Mouse (Mus musculus) T-cell, adult 2 months (primary cell): ENCODE results near the gene Fcgbp.
"Not testable (repeated sequence)": the region's sequence is repeated elsewhere in the genome, so short reads cannot be mapped to it uniquely, and the experiment has no call there.

Source experiments
- DNase-seq: peaks from one replicate; pipeline ENCODE4 v3.0.0; 2022; ENCODE audit warnings: low spot score

The Fcgbp gene

DNA sequence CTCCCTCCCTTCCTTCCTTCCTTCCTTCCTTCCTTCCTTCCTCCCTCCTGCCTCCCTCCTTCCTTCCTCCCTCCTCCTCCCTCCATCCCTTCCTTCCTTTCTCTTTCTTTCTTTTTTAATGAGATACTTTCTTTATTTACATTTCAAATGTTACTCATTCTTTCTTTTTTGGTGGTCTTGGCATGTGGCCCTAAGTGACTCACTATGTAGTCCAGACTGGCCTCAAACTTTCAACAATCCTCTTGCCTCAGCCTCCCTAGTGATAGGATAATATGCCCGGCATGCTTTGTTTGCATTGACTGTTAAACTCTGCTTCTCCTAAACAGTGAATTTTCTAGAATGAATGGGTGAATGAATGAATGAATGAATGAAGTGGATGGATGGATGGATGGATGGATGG, 78.8 kb downstream of the Fcgbp start:
- DNase-seq: no peak

- DNase-seq: peak; percentile 52
Observed at GRCm38 (mm10) chr7:28151584-28152221, 80.7 kb downstream of the Fcgbp start.

DNA sequence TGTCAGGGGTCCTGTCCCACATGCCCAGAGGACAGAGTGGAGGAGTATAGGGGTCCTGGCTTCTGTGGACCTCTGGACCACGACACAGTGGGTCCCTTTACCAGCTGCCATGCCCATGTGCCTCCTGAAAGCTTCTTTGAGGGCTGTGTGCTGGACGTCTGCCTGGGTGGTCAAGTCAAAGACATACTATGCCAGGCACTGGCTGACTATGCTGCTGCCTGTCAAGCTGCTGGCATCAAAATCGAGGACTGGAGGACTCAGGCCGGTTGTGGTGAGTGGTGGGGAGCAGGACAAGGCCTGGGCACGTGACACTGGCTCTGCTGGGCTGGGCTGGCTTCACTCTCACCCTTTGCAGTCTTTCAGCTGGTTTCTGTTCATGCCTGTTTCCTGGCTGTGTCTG, 82.6 kb downstream of the Fcgbp start:
- not testable (repeated sequence) for DNase-seq

DNA sequence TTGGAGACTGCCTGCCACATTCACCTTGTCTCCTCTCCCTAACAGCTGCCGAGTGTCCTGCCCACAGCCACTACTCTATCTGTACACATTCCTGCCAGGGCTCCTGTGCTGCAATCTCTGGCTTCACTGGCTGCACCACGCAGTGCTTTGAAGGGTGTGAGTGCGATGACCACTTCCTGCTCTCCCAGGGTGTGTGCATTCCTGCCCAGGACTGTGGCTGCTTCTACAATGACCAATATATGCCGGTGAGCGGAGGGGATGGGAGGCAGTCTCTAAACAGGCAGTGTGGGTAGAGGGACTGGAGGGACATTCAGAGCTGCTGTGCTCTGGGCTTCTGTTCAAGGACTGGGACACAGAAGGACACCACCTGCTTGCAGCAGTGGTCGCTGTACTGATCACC, 88.3 kb downstream of the Fcgbp start:
- no peak for DNase-seq

DNA sequence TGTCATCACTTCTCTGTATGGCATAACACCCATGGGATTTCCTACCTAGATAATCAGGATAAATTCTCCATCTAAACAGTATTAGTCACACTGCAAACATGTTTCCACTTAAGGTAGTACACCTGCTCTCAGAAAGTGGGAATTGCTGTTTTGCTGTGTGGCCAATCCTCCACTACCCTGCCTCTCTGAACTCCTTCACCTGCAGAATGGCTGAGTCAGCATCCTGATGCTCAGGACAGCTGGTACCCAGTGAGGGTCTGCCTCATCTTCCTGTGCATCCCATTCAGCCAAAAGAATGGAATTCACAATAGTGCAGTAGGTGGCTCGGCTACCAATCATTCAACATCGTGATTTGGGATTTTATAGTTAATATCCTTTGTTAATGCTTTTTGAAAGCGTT, 88.9 kb downstream of the Fcgbp start:
- no peak for DNase-seq

DNA sequence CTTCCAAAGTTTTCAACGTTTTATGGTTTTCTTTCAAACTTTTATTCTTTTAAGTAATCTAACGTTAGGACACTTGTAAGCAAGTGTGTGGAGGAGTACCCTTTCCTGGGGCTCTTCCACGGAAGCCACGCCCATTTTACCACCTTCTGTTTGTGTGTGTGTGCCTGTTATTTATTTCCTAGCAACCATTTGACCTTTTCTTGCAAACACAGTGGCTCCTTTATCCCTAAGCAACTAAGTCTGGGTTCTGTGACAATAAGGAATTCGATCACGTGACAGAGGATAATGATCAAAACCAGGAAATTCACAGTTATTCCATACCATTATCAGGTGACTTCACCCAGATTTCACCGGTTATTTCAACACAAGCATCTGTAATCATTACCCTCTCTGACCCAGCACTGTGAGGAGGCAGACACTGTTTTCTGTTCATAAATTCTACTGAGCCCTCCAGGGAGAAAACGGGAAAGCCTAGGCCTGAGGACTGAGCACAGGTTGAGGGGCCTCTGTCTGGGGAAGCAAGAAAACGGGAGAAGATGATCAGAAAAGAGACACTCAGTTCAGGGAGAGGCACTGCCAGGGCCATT, 90.2 kb downstream of the Fcgbp start:
- no peak for DNase-seq

- DNase-seq: peak; percentile 12
Observed at GRCm38 (mm10) chr7:28165406-28165805, 94.4 kb downstream of the Fcgbp start.

DNA sequence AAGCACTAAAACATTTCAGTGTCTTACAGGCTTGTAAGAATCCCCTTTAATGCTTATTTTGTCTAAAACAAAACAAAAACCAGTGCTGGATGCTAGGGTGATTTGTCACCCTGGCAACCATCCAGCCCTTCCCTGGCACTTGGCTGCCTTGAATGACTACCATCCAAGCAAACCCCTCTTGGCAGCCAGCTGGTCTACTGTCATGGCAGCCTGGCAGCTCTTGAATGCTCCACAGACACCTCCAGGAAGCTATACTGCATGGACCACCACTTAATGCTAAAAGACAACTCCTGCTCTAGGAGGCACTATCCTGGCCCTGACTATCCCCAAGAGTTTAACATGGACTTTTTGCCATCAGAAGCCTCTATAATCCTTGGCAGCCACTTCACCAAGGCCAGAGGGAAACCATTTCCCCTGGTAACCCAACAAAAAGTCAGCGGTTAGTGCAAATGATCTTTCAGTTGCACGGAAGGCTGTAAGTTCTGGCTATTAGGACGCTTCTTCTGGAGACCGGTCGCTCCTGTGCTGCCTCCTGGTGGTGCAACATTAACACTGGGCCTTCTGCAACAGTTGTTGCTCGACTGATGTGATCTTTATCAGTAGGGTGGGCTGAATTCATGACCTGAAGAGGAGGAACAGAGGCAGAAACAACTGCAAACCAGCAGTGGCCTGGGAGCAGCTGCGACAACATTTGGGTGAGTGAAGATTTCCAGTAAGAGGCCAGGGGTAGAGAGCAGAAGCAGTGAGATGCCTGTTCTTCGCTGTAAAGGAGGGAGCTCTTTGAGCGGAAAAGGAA, 97.5 kb downstream of the Fcgbp start:
- peak; percentile 70 for DNase-seq

- peak; percentile 92 for DNase-seq
Observed at GRCm38 (mm10) chr7:28169489-28170422, 98.7 kb downstream of the Fcgbp start, which contains the start of gene Fbl. Fbl (plus strand) TSS chr7:28169710.
